Mouse (Mus musculus): ENCODE measurements around the gene Sh3pxd2a. TPM values are rescaled to one million over a fixed set of nuclear protein-coding genes. Genes with fewer than 3 reads are reported as not detected.

The Sh3pxd2a gene
- polyA plus RNA-seq, 1 experiment = 15.5 TPM

DNA sequence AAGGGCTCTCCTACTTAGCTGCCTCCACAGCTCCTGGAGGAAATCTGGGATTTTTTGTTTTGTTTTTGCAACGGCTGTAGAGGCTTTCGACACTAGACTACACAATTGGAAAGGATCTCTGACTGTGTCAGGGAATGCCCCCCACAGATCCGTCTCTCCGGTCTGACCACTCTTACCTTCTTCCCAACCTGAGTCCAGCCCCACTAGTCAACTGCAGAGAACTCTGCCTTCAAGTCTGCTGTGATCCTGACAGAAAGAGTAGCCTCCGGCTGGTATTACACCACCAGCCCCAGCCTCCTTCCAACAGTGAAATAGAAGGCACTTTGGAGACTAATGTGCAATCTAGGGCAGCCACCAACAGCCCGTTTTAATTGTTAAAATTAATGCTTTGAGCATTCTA, 1.5 kb downstream of the Sh3pxd2a start:
- DNase-seq = no peak
- no peak overlapping the region for H3K27ac ChIP-seq (ENCODE audit: insufficient read depth, low read depth, low read length)
- 38% methylated on average over 6 of the region's 6 CpGs for WGBS
- no peaks in the 10 kb centered on the region for H3K4me1 ChIP-seq (ENCODE audit: control insufficient read depth, insufficient read depth, low read length)
- no peaks in the 10 kb centered on the region for H3K27me3 ChIP-seq (replicated peaks; ENCODE audit: control insufficient read depth, insufficient read depth, low read length)
- no peak for TF ChIP-seq POLR2A (IDR thresholded peaks at IDR 0.05; ENCODE audit: low read depth, low read length)
- no peak for TF ChIP-seq CTCF (conservative IDR thresholded peaks at IDR 0.05; ENCODE audit: insufficient read depth, insufficient read length, low read depth, low read length)
- no peaks in the 10 kb centered on the region for H3K36me3 ChIP-seq (ENCODE audit: control insufficient read depth, insufficient read depth, low read length)
- no peak overlapping the region for H3K4me3 ChIP-seq (ENCODE audit: insufficient read depth, low read depth, low read length)

DNA sequence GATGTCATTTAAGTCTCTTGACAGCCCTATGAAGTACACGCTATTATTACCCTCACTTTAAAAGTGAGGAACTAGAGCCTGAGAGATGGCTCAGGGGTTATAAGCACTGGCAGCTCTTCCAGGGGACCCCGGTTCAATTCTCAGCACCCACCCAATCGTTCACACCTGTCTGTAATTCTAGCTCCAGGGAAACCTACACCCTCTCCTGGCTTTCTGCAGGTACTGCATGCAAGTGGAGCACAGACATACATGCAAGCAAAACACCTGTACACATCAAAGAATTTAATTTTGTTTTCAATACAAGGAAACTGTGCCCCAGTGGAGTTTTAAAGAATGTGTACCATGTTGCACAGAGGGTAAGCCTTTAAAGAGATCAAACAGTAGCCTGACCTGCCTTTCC, 2.4 kb downstream of the Sh3pxd2a start:
- Histone ChIP-seq H3K4me3 (ENCODE audit: insufficient read depth, low read depth, low read length) (no peak overlapping the region), H3K27me3 (replicated peaks; ENCODE audit: control insufficient read depth, insufficient read depth, low read length) (no peaks in the 10 kb centered on the region), H3K36me3 (ENCODE audit: control insufficient read depth, insufficient read depth, low read length) (no peaks in the 10 kb centered on the region), H3K27ac (ENCODE audit: insufficient read depth, low read depth, low read length) (no peak overlapping the region), H3K4me1 (ENCODE audit: control insufficient read depth, insufficient read depth, low read length) (no peaks in the 10 kb centered on the region)
- 91% methylated on average over 3 of the region's 3 CpGs for WGBS
- DNase-seq = no peak
- TF ChIP-seq POLR2A (IDR thresholded peaks at IDR 0.05; ENCODE audit: low read depth, low read length) = no peak
- TF ChIP-seq CTCF (conservative IDR thresholded peaks at IDR 0.05; ENCODE audit: insufficient read depth, insufficient read length, low read depth, low read length) = no peak; the same call in 1 of the 2 replicates

DNA sequence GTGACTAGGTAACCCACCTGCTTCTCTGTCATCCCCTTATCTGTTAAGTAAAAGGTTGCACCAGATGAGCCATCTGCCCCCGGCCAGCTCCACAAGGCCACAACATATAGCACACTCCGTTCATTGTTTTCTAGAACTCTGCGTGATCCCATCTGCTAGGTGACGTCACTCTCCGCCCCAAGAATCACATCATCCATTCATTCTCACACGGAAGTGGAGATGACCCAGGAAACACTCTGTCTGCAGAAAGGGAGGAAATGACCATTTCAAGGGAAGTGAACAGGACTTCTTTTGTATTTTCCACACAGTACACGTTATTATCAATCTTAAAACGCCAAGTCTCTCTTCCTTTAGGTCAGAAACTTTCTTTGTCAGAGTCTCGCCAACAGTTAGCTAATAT, 2.8 kb downstream of the Sh3pxd2a start:
- Histone ChIP-seq H3K36me3 (ENCODE audit: control insufficient read depth, insufficient read depth, low read length) (no peaks in the 10 kb centered on the region), H3K27ac (ENCODE audit: insufficient read depth, low read depth, low read length) (no peak overlapping the region), H3K27me3 (replicated peaks; ENCODE audit: control insufficient read depth, insufficient read depth, low read length) (no peaks in the 10 kb centered on the region), H3K4me1 (ENCODE audit: control insufficient read depth, insufficient read depth, low read length) (no peaks in the 10 kb centered on the region), H3K4me3 (ENCODE audit: insufficient read depth, low read depth, low read length) (no peak overlapping the region)
- 70% methylated on average over 9 of the region's 9 CpGs for WGBS
- DNase-seq = peak; percentile 34
- TF ChIP-seq CTCF (conservative IDR thresholded peaks at IDR 0.05; ENCODE audit: insufficient read depth, insufficient read length, low read depth, low read length) = no peak
- no peak for TF ChIP-seq POLR2A (IDR thresholded peaks at IDR 0.05; ENCODE audit: low read depth, low read length)

DNA sequence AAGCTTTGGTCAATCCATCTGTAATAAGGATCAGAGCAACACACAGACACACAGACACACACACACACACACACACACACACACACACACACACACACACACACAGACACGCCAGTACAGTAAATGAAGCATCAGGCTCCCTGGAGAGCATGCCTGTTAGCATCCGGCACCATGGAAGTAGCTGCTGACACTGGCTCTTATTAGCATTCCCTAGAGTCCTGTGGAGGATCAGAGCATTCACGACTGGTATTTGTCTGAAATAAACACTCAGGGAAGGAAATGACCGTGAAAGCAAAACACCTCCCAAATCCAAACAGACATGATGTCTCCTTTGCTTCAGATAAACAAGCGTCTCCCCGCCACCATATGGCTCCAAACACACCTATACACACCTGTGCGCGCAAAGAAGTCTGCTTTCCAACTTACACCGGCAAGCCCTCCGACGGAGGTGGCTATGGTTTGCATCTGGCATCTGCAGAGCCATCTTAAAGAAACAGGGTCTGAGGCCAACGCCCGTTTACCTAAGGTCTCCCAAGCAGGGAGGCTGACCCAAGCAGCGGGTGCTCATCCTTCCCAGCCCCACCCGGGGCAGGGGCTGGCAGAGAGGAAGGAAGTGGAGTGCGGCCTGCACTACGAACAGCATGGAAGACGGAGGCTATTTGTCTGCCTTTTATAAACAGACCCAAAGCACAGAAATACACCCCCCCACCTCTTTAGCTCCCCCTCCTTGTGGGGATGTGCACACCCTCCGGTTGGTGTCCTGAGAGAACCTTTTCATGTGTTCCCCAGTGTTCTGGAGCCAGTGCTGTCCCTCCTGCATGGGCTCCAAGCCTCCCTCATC, 3.9 kb downstream of the Sh3pxd2a start:
- no peaks in the 10 kb centered on the region for H3K27me3 ChIP-seq (replicated peaks; ENCODE audit: control insufficient read depth, insufficient read depth, low read length)
- H3K4me3 ChIP-seq (ENCODE audit: insufficient read depth, low read depth, low read length) = no peak overlapping the region
- H3K27ac ChIP-seq (ENCODE audit: insufficient read depth, low read depth, low read length) = peak overlapping the region; percentile 19; the same call in 1 of the 2 replicates
- 64% methylated on average over 19 of the region's 19 CpGs for WGBS
- DNase-seq = no peak
- no peaks in the 10 kb centered on the region for H3K36me3 ChIP-seq (ENCODE audit: control insufficient read depth, insufficient read depth, low read length)
- H3K4me1 ChIP-seq (ENCODE audit: control insufficient read depth, insufficient read depth, low read length) = no peaks in the 10 kb centered on the region
- TF ChIP-seq POLR2A (IDR thresholded peaks at IDR 0.05; ENCODE audit: low read depth, low read length) (no peak), CTCF (conservative IDR thresholded peaks at IDR 0.05; ENCODE audit: insufficient read depth, insufficient read length, low read depth, low read length) (no peak)

GRCm38 (mm10) chr19:47459214-47459613, 5.0 kb downstream of the Sh3pxd2a start:
- 92% methylated on average over 5 of the region's 5 CpGs for WGBS
- Histone ChIP-seq H3K4me1 (ENCODE audit: control insufficient read depth, insufficient read depth, low read length) (no peaks in the 10 kb centered on the region), H3K27me3 (replicated peaks; ENCODE audit: control insufficient read depth, insufficient read depth, low read length) (no peaks in the 10 kb centered on the region), H3K27ac (ENCODE audit: insufficient read depth, low read depth, low read length) (peak overlapping the region; percentile 57; the same call in 1 of the 2 replicates), H3K36me3 (ENCODE audit: control insufficient read depth, insufficient read depth, low read length) (no peaks in the 10 kb centered on the region), H3K4me3 (ENCODE audit: insufficient read depth, low read depth, low read length) (no peak overlapping the region)
- DNase-seq = no peak
- no peak for TF ChIP-seq POLR2A (IDR thresholded peaks at IDR 0.05; ENCODE audit: low read depth, low read length)
- no peak for TF ChIP-seq CTCF (conservative IDR thresholded peaks at IDR 0.05; ENCODE audit: insufficient read depth, insufficient read length, low read depth, low read length)

DNA sequence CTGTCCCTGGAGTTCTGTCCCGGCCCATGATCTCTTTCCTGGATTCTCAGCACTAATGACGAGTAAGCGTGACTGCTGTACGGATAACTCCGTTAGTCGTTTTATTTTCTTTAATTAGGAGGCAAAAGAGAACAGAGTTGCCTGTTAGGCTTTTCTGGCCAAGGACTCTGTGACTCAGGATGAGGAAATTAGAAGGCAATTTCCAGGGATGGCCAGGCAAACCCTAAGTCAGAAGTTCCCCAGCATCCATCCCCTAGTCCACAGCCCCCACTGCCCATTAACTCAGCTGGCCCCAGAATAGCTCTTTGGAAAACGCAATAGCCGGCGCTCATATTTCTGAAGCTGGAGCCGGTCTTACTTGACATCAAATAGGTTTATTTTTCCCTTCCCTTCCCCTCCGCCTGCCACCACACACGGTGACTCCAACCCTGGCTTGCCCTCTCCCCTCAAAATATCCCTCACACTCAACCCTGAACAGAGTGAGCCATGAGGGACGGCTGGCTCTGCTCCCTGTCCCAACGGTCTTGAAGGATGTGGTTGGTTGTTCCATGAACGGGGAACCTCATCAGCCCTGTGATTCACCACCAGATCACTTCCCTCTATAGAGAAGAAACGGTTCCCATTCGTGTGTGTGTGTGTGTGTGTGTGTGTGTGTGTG, 5.6 kb downstream of the Sh3pxd2a start:
- WGBS = 57% methylated on average over 17 of the region's 17 CpGs

More for the DNA sequence above, 5.6 kb downstream of the Sh3pxd2a start:
- no peak for TF ChIP-seq POLR2A (IDR thresholded peaks at IDR 0.05; ENCODE audit: low read depth, low read length)
- TF ChIP-seq CTCF (conservative IDR thresholded peaks at IDR 0.05; ENCODE audit: insufficient read depth, insufficient read length, low read depth, low read length) = no peak
- no peaks in the 10 kb centered on the region for H3K27me3 ChIP-seq (replicated peaks; ENCODE audit: control insufficient read depth, insufficient read depth, low read length)
- H3K27ac ChIP-seq (ENCODE audit: insufficient read depth, low read depth, low read length) = peak overlapping the region; percentile 57
- 0 out of 2 replicates have a peak, but pooled peaks cover 2% of the 10 kb centered on the region for H3K4me1 ChIP-seq (ENCODE audit: control insufficient read depth, insufficient read depth, low read length)
- H3K4me3 ChIP-seq (ENCODE audit: insufficient read depth, low read depth, low read length) = no peak overlapping the region
- no peak for DNase-seq
- no peaks in the 10 kb centered on the region for H3K36me3 ChIP-seq (ENCODE audit: control insufficient read depth, insufficient read depth, low read length)
